Mouse (Mus musculus) spleen, postnatal 14 days (tissue): ENCODE measurements around the gene Myo10.
"Not testable (repeated sequence)": the region's sequence is repeated elsewhere in the genome, so short reads cannot be mapped to it uniquely, and the experiment has no call there.

Source experiments
- DNase-seq, 2 experiments: peaks; one replicate each; pipeline ENCODE4 v3.0.0; 2021 to 2022; ENCODE audit warnings: low spot score in 2 of 2

The Myo10 gene

GRCm38 (mm10) chr15:25690746-25691105, 68.4 kb downstream of the Myo10 start:
- no peak for DNase-seq

DNA sequence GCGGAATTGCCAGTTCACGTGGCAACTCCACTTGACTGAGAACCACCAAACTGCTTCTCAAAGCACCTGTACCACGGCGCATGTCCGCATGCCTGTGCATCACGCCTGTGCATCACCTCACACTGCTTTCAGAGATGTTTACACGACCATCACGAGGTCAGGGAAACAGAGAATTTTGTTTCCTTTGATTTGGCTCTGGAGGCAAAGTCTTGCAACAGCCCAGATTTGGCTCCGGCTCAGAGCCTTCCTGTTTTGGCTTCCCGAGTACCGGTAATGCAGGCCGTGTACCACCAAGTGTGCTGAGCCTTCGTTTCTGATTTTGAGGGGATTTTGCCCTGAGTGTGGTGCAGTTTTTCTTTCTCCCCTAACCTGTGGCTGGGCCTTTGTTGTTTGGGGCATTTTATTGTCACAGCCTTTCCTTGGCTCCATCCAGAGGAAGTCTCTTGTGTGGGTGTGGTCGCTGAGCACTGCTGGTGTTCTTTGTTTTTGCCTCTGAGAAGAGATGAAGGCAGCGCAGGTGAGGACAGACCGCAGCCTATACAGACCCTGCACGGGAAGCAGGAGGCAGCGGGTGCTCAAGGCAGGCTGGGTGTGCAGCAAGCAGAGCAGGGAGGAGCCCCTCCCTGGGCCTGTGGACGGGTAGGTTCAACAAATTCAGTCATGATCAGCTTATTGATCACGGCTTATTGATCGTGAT, 70.1 kb downstream of the Myo10 start:
- DNase-seq = no peak

GRCm38 (mm10) chr15:25693708-25694107, 71.4 kb downstream of the Myo10 start:
- no peak for DNase-seq

DNA sequence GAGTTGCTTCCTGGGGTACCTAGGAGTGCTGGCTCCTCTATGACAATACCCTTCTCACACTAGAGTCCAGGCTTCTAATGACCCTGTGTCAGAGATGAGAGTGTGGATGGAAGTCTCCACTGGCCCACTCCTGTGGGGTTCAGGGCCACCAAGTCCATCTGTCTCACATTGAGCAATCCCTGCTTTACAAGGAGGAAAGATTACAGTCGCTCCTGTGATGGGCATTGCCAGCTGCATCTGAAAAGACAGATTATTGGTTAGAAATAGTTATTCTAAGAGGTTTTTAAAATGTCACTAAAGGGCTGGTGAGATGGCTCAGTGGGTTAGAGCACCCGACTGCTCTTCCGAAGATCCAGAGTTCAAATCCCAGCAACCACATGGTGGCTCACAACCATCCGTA, 72.4 kb downstream of the Myo10 start:
- no peak for DNase-seq

- DNase-seq = no peak
Observed at GRCm38 (mm10) chr15:25695253-25695652, 72.9 kb downstream of the Myo10 start.

- no peak for DNase-seq
Observed at GRCm38 (mm10) chr15:25695883-25696282, 73.6 kb downstream of the Myo10 start.

- DNase-seq = no peak
Observed at GRCm38 (mm10) chr15:25696660-25697059, 74.3 kb downstream of the Myo10 start.

- no peak for DNase-seq
Observed at GRCm38 (mm10) chr15:25699032-25699557, 76.8 kb downstream of the Myo10 start.

DNA sequence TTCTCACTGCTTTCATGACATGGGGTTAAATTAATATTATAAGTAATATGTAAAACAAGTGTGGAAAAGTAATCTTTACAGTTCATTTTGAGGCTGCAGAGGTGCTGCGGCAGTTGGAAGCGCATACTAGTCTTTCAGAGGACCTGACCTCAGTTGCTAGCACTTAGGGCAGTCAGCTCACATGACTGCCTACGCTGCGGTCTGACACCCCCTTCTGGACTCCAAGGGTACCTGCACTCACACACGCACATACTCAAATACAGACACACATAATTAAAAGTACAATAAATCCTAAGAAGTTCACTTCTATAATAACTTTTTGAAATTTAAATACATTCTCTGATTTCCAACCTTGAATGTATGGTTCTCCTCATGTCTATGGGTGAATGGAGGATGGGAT, 80.3 kb downstream of the Myo10 start:
- DNase-seq = no peak

- DNase-seq = no peak
Observed at GRCm38 (mm10) chr15:25704809-25705585, 82.7 kb downstream of the Myo10 start.

- DNase-seq = no peak
Observed at GRCm38 (mm10) chr15:25706874-25707554, 84.7 kb downstream of the Myo10 start.

GRCm38 (mm10) chr15:25707891-25708290, 85.6 kb downstream of the Myo10 start:
- no peak for DNase-seq

DNA sequence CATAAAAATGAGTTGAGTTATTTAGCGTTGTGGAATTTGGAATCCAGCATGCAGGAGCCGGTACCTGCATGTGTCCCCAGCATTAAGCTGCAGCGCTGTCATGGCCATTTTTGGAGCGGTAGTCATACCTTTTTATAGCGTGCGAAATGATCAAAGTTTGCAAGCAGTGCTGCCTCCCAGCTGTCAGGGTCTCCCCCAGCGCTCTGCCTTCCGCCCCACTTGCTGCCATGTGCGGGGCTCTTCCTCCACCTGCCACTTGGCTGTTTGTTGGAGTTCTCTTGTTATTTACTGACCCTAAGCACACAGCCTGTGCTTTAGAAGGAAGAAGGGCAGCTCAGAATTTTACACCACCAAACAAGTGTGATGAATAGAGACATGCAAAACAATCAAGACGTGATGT, 88.6 kb downstream of the Myo10 start:
- DNase-seq = no peak

DNA sequence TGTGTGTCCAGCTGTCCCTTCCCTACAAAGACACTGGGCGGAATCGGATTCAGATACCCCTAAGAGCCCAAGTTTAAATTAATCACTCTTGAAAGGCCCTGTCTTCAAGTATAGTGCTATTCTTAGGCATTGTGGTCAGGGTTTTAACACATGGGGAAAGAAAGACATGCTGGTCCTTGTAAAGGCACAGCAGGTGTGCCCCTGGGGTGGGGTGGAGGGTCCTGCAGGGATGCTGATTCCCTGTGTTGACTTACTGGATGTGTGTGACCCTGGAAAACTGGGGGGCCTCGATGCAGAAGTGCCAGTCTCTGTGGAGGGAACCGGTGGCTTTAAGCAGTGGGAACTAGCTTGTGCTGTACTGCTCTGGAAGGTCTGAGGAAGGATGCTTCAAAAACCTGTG, 90.6 kb downstream of the Myo10 start:
- no peak for DNase-seq

GRCm38 (mm10) chr15:25713587-25714361, 91.4 kb downstream of the Myo10 start:
- no peak for DNase-seq

- no peak for DNase-seq
Observed at GRCm38 (mm10) chr15:25715218-25715995, 93.1 kb downstream of the Myo10 start.

- DNase-seq = no peak
Observed at GRCm38 (mm10) chr15:25715996-25716395, 93.7 kb downstream of the Myo10 start.

- peak; percentile 28 to 57 for DNase-seq
Observed at GRCm38 (mm10) chr15:25717006-25717405, 94.7 kb downstream of the Myo10 start.

DNA sequence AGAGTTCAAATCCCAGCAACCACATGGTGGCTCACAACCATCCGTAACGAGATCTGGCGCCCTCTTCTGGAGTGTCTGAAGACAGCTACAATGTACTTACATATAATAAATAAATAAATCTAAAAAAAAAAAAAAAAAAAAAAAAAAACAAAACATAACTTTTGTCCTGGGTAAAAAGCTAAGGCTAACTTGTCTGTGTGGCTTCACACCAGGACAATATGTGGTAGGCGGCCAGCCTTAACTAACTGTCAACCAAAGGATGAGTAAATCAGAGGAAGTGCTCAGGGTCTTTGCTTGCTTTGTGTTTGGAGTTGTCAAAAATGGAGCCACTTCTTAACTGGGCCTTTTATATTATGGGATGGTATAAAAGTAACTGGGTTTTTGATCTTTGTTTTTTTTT, 95.8 kb downstream of the Myo10 start:
- DNase-seq = not testable (repeated sequence)

GRCm38 (mm10) chr15:25719270-25719669, 96.9 kb downstream of the Myo10 start:
- DNase-seq = no peak

- no peak for DNase-seq
Observed at GRCm38 (mm10) chr15:25720263-25720662, 97.9 kb downstream of the Myo10 start.
